Mouse (Mus musculus): ENCODE results near the gene Dnajc3. TPM values are rescaled to one million over a fixed set of nuclear protein-coding genes. Genes with fewer than 3 reads are reported as not detected.

Gene Dnajc3
- total and polyA plus RNA-seq, 3 experiments, result 29.0 to 40.6 (median 31.6) TPM

Other genes with a start within 250 kb of the Dnajc3 start
- gene Abcc4, start 231.8 kb upstream of the Dnajc3 start, total RNA-seq (2012; rRNA removed), result 22.4 and 28.7 TPM in 2 replicates
- 10.4 and 10.5 TPM in 2 replicates for gene Abcc4, start 231.8 kb upstream of the Dnajc3 start, total RNA-seq (2014; rRNA removed)
- 23.3 and 26.5 TPM in 2 replicates for gene Abcc4, start 231.8 kb upstream of the Dnajc3 start, polyA plus RNA-seq (2012; ENCODE audit: insufficient read length, low read depth)
- gene Cldn10, start 150.1 kb upstream of the Dnajc3 start, total RNA-seq (2012; rRNA removed), result not detected in 2 replicates
- gene Cldn10, start 150.1 kb upstream of the Dnajc3 start, total RNA-seq (2014; rRNA removed), result 0.18 TPM in 1 of 2 replicates, not detected in the other
- not detected in 2 replicates for gene Cldn10, start 150.1 kb upstream of the Dnajc3 start, polyA plus RNA-seq (2012; ENCODE audit: insufficient read length, low read depth)
- gene Dzip1, start 12.5 kb upstream of the Dnajc3 start, total RNA-seq (2012; rRNA removed), result 0.29 and 0.51 TPM in 2 replicates
- gene Dzip1, start 12.5 kb upstream of the Dnajc3 start, total RNA-seq (2014; rRNA removed), result 0.16 and 0.19 TPM in 2 replicates
- gene Dzip1, start 12.5 kb upstream of the Dnajc3 start, polyA plus RNA-seq (2012; ENCODE audit: insufficient read length, low read depth), result 0.68 and 0.83 TPM in 2 replicates
- 0.42 and 0.50 TPM in 2 replicates for gene Uggt2, start 161.5 kb downstream of the Dnajc3 start, total RNA-seq (2012; rRNA removed)
- 1.0 and 1.2 TPM in 2 replicates for gene Uggt2, start 161.5 kb downstream of the Dnajc3 start, total RNA-seq (2014; rRNA removed)
- gene Uggt2, start 161.5 kb downstream of the Dnajc3 start, polyA plus RNA-seq (2012; ENCODE audit: insufficient read length, low read depth), result 0.98 and 1.0 TPM in 2 replicates
- not detected in 2 replicates for gene Hs6st3, start 200.4 kb downstream of the Dnajc3 start, total RNA-seq (2012; rRNA removed)
- gene Hs6st3, start 200.4 kb downstream of the Dnajc3 start, total RNA-seq (2014; rRNA removed), result not detected in 2 replicates
- gene Hs6st3, start 200.4 kb downstream of the Dnajc3 start, polyA plus RNA-seq (2012; ENCODE audit: insufficient read length, low read depth), result not detected in 2 replicates